Mouse (Mus musculus) myocyte (in vitro differentiated cells): ENCODE data around the gene Dtnb.

ENCODE experiments used
- CEBPB ChIP-seq: IDR thresholded peaks from 2 replicates; pipeline ENCODE4 v1.6.1; 2011; ENCODE audit warnings: mild to moderate bottlenecking, moderate library complexity; ENCODE audit not compliant: poor library complexity, insufficient read depth, severe bottlenecking
- E2F4 ChIP-seq: IDR thresholded peaks from one replicate; pipeline ENCODE4 v1.6.1; 2011; ENCODE audit warnings: mild to moderate bottlenecking, control low read depth, moderate library complexity; ENCODE audit not compliant: insufficient read depth
- MAX ChIP-seq: IDR thresholded peaks from one replicate; pipeline ENCODE4 v1.6.1; 2011; ENCODE audit warnings: low read depth, mild to moderate bottlenecking, control low read depth
- POLR2A ChIP-seq: IDR thresholded peaks from one replicate; pipeline ENCODE4 v1.6.1; 2011; ENCODE audit warnings: low read depth, mild to moderate bottlenecking, control low read depth, moderate library complexity; ENCODE audit not compliant: insufficient read length
- POLR2AphosphoS2 ChIP-seq: IDR thresholded peaks from one replicate; pipeline ENCODE4 v1.6.1; 2011; ENCODE audit warnings: low read depth, control low read depth; ENCODE audit not compliant: insufficient read length
- SRF ChIP-seq: IDR thresholded peaks from one replicate; pipeline ENCODE4 v1.6.1; 2011; ENCODE audit warnings: low read depth; ENCODE audit not compliant: control insufficient read depth, insufficient read length
- TCF3 ChIP-seq: IDR thresholded peaks from one replicate; pipeline ENCODE4 v1.6.1; 2011; ENCODE audit warnings: low read depth, control low read depth; ENCODE audit not compliant: insufficient read length
- USF1 ChIP-seq: IDR thresholded peaks from one replicate; pipeline ENCODE4 v1.6.1; 2011; ENCODE audit warnings: low read depth, mild to moderate bottlenecking, control low read depth, moderate library complexity

DNA sequence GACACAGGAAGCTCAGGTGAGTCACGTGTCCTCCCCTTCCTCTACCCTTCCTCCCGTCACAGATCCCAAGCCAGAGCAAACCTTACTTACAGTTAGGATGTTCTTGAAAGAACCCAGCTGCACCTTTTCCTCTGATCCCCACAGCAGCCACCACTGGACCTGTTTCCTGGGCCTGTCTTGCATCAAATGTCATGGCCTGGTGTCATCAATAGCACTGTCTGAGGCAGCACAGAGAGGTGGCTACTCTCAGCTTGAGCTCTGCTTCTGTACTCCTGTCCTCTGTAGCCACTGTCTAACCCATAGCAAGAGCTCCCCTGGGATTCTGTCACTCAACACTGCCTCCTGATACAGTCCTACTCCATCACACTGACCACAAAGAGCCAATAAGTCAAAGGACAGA is 207.5 kb downstream of the Dtnb start:
- TF ChIP-seq TCF3 (no peak), POLR2A (no peak), E2F4 (no peak), MAX (no peak), USF1 (no peak), POLR2AphosphoS2 (no peak), CEBPB (no peak), SRF (no peak)
